ENCODE assay signal across 21 mouse cellular contexts in the genomic region with DNA sequence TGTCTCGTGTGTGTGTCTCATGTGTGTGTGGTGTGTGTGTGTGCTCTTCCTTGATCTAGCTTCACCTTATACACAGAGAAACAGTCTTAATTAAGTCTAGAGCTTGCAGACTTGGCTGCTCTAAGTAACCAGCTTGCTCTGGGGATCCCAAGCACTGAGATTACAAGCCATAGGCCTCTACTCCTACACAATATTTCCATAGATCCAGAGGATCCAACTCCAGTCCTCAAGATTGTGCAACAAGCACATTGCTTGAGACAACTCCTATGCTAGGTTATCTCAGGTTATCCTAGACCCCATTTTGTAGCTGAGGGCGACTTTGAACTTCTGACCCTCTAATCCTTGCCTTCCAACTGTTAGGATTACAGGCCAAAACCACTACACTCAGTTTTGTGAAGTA.
A peak's percentile ranks its signal among the peaks of the same experiment; 100 is the strongest.
DNase-seq lines count a peak whose midpoint lies in the region; ATAC-seq and TF ChIP-seq lines count a peak whose summit lies in the region.
"Had no signal": no experiment of that assay in that cellular context is flagged by ENCODE, and none has a peak within 500 bp of the region (broad histone marks: within the 10 kb centered on the region; RNA-seq: fewer than 3 reads in every experiment).

No protein-coding gene starts in this region.

- no peak overlapping the region for H3K4me2 ChIP-seq in liver, postnatal 0 days (ENCODE audit: low read depth, low read length)
- no peak overlapping the region for H3K4me2 ChIP-seq in liver, embryonic 12.5 days
- no peak overlapping the region for H3K4me2 ChIP-seq in stomach, postnatal 0 days (replicated peaks; ENCODE audit: low read depth)
- H3K4me2 ChIP-seq: embryonic facial prominence, embryonic 13.5 days; forebrain, embryonic 13.5 days; heart, embryonic 11.5 days; hindbrain, embryonic 12.5 days; hindbrain, embryonic 15.5 days had no signal

- H3K9me3 ChIP-seq in liver, postnatal 0 days (ENCODE audit: low read length): no peaks in the 10 kb centered on the region
- H3K9me3 ChIP-seq in liver, embryonic 12.5 days (replicated peaks): no peaks in the 10 kb centered on the region
- no peaks in the 10 kb centered on the region for H3K9me3 ChIP-seq in stomach, postnatal 0 days (ENCODE audit: control insufficient read depth, low read length)
- H3K9me3 ChIP-seq: embryonic facial prominence, embryonic 10.5 days; embryonic facial prominence, embryonic 13.5 days; forebrain, embryonic 10.5 days; forebrain, embryonic 13.5 days; hindbrain, embryonic 12.5 days; hindbrain, embryonic 15.5 days had no signal

- WGBS in liver, postnatal 0 days (ENCODE audit: insufficient replicate concordance): 70% methylated on average over 2 of the region's 2 CpGs
- WGBS in liver, embryonic 12.5 days (ENCODE audit: insufficient replicate concordance): 54% methylated on average over 2 of the region's 2 CpGs
- WGBS in stomach, postnatal 0 days: 85% methylated on average over 2 of the region's 2 CpGs

- no peak for TF ChIP-seq EP300 in liver, postnatal 0 days (IDR thresholded peaks at IDR 0.05; ENCODE audit: low read depth)
- TF ChIP-seq EP300 in stomach, postnatal 0 days (optimal IDR thresholded peaks at IDR 0.05): no peak

- DNase-seq in liver, postnatal 0 days: no peak
- peak; percentile 85 for DNase-seq in fat pad, adult 2 months (ENCODE audit: extremely low read depth, low read depth, low spot score)
- no peak for DNase-seq in stomach, postnatal 0 days (ENCODE audit: low spot score)
- DNase-seq in frontal cortex, postnatal 36 days (ENCODE audit: low spot score in 2 of 2): no peak
- no peak for DNase-seq in thymus, adult 18-20 months
- DNase-seq: adrenal gland, adult 8-10 months; adrenal gland, postnatal 25 days; cerebellum, adult 18-20 months; cerebellum, adult 9-10 months; cerebellum, postnatal 14 days had no signal

- TF ChIP-seq CTCF in liver, postnatal 0 days (IDR thresholded peaks at IDR 0.05; ENCODE audit: low read depth): no peak
- TF ChIP-seq CTCF in stomach, postnatal 0 days (IDR thresholded peaks at IDR 0.05; ENCODE audit: low read depth): no peak

- H3K27ac ChIP-seq in liver, postnatal 0 days (ENCODE audit: low read depth): peak overlapping the region; percentile 64
- no peak overlapping the region for H3K27ac ChIP-seq in liver, embryonic 12.5 days
- H3K27ac ChIP-seq in stomach, postnatal 0 days (replicated peaks): peak overlapping the region; percentile 25
- H3K27ac ChIP-seq: embryonic facial prominence, embryonic 10.5 days; embryonic facial prominence, embryonic 13.5 days; forebrain, embryonic 10.5 days; forebrain, embryonic 13.5 days; hindbrain, embryonic 12.5 days; hindbrain, embryonic 15.5 days had no signal

- no peaks in the 10 kb centered on the region for H3K27me3 ChIP-seq in liver, postnatal 0 days (ENCODE audit: insufficient read depth, low read length)
- no peaks in the 10 kb centered on the region for H3K27me3 ChIP-seq in liver, embryonic 12.5 days (replicated peaks)
- no peaks in the 10 kb centered on the region for H3K27me3 ChIP-seq in stomach, postnatal 0 days (ENCODE audit: control insufficient read depth, insufficient read depth, low read length)
- H3K27me3 ChIP-seq: embryonic facial prominence, embryonic 13.5 days; forebrain, embryonic 13.5 days; hindbrain, embryonic 12.5 days; hindbrain, embryonic 15.5 days had no signal

- H3K4me3 ChIP-seq in liver, postnatal 0 days (ENCODE audit: low read depth, low read length): no peak overlapping the region
- H3K4me3 ChIP-seq in liver, embryonic 12.5 days: no peak overlapping the region
- H3K4me3 ChIP-seq in stomach, postnatal 0 days (ENCODE audit: low read depth, low read length): no peak overlapping the region
- H3K4me3 ChIP-seq: embryonic facial prominence, embryonic 10.5 days; embryonic facial prominence, embryonic 13.5 days; erythroblast, embryonic 14.5 days; forebrain, embryonic 10.5 days; forebrain, embryonic 13.5 days; hindbrain, embryonic 12.5 days; hindbrain, embryonic 15.5 days had no signal

- no peak overlapping the region for H3K9ac ChIP-seq in liver, postnatal 0 days (replicated peaks)
- no peak overlapping the region for H3K9ac ChIP-seq in liver, embryonic 12.5 days
- no peak overlapping the region for H3K9ac ChIP-seq in stomach, postnatal 0 days (ENCODE audit: low read length)
- H3K9ac ChIP-seq: embryonic facial prominence, embryonic 13.5 days; forebrain, embryonic 13.5 days; hindbrain, embryonic 12.5 days; hindbrain, embryonic 15.5 days had no signal

- peaks cover 3% of the 10 kb centered on the region; the same call in 1 of the 2 replicates for H3K4me1 ChIP-seq in liver, postnatal 0 days (ENCODE audit: insufficient read depth)
- no peaks in the 10 kb centered on the region for H3K4me1 ChIP-seq in liver, embryonic 12.5 days
- H3K4me1 ChIP-seq in stomach, postnatal 0 days (replicated peaks; ENCODE audit: control insufficient read depth, insufficient read depth): peaks cover 4% of the 10 kb centered on the region; the same call in 1 of the 2 replicates
- H3K4me1 ChIP-seq: embryonic facial prominence, embryonic 13.5 days; hindbrain, embryonic 12.5 days; hindbrain, embryonic 15.5 days had no signal

- ATAC-seq in liver, postnatal 0 days: no peak
- no peak for ATAC-seq in liver, embryonic 12.5 days
- no peak for ATAC-seq in stomach, postnatal 0 days (ENCODE audit: low FRiP score, low TSS enrichment)
- ATAC-seq: CD4-positive, CD25-positive, alpha-beta regulatory T cell, adult 4 months; forebrain, embryonic 13.5 days; forebrain, embryonic 16.5 days had no signal

- H3K36me3 ChIP-seq in liver, postnatal 0 days (replicated peaks; ENCODE audit: insufficient read depth, low read length): no peaks in the 10 kb centered on the region
- no peaks in the 10 kb centered on the region for H3K36me3 ChIP-seq in liver, embryonic 12.5 days
- no peaks in the 10 kb centered on the region for H3K36me3 ChIP-seq in stomach, postnatal 0 days (ENCODE audit: control insufficient read depth, insufficient read depth, low read length)
- H3K36me3 ChIP-seq: embryonic facial prominence, embryonic 10.5 days; embryonic facial prominence, embryonic 13.5 days; forebrain, embryonic 10.5 days; hindbrain, embryonic 12.5 days; hindbrain, embryonic 15.5 days had no signal
